Mouse (Mus musculus): ENCODE measurements around the gene Mbd5. TPM values are rescaled to one million over a fixed set of nuclear protein-coding genes. Genes with fewer than 3 reads are reported as not detected.

Gene Mbd5
- polyA plus RNA-seq, 1 experiment from 2014 or later = 6.8 TPM

DNA sequence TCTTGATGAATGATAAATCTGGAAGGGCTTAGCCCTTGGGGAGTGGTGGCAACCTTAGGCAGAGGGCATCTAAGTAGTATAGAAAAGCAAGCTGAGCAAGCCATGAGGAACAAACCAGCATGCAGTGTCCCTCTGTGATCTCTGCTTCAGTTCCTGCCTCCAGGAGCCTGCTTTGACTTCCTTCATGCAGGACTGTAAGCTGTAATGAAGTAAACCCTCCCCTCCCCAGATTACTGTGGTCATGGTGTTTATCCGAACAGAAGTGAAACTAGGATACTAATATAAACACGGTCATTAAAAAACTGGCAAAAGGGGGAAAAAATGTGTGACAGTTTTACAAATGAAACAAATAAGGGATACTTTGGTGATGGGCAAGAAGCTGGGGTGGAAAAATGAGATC lies 284.8 kb downstream of the Mbd5 start:
- 58% methylated on average over 2 of the region's 2 CpGs for WGBS
- H3K27ac ChIP-seq (ENCODE audit: low read depth, low read length) = no peak overlapping the region
- no peak for TF ChIP-seq CTCF (IDR thresholded peaks at IDR 0.05; ENCODE audit: low read depth)
- no peaks in the 10 kb centered on the region for H3K9me3 ChIP-seq (ENCODE audit: control insufficient read depth)
- H3K36me3 ChIP-seq (ENCODE audit: control insufficient read depth, insufficient read depth) = no peaks in the 10 kb centered on the region
- no peaks in the 10 kb centered on the region for H3K4me1 ChIP-seq (replicated peaks; ENCODE audit: control insufficient read depth, insufficient read depth, low read length)
- H3K4me3 ChIP-seq (ENCODE audit: low read depth, low read length) = no peak overlapping the region
- no peak for ATAC-seq
- no peaks in the 10 kb centered on the region for H3K27me3 ChIP-seq (replicated peaks; ENCODE audit: control insufficient read depth, insufficient read depth, low read length)
- H3K9ac ChIP-seq (ENCODE audit: low read depth, low read length) = no peak overlapping the region
- no peak overlapping the region for H3K4me2 ChIP-seq (replicated peaks; ENCODE audit: low read depth)

DNA sequence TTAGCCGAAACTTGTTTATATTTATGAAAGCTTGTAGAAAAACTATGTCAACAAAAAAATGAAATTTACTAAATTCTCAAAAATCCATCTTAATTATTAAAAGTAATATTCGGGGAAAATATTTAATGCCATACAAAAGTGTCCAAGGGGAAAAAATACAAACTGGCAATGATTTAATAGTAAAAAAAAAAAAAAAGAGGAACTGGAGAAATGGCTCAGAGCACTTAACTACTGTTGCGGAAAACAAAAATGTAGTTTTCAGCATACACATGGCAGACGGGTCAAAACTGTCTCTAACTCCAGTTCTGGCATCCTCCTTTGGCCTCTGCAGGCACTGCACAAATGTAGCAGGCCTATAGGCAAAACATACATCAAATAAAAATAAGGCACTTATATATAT lies 292.4 kb downstream of the Mbd5 start:
- Histone ChIP-seq H3K4me3 (ENCODE audit: low read depth, low read length) (no peak overlapping the region), H3K27ac (ENCODE audit: low read depth, low read length) (no peak overlapping the region), H3K27me3 (replicated peaks; ENCODE audit: control insufficient read depth, insufficient read depth, low read length) (no peaks in the 10 kb centered on the region), H3K4me1 (replicated peaks; ENCODE audit: control insufficient read depth, insufficient read depth, low read length) (no peaks in the 10 kb centered on the region), H3K9me3 (ENCODE audit: control insufficient read depth) (no peaks in the 10 kb centered on the region), H3K36me3 (ENCODE audit: control insufficient read depth, insufficient read depth) (no peaks in the 10 kb centered on the region), H3K9ac (ENCODE audit: low read depth, low read length) (no peak overlapping the region), H3K4me2 (replicated peaks; ENCODE audit: low read depth) (no peak overlapping the region)
- no peak for TF ChIP-seq CTCF (IDR thresholded peaks at IDR 0.05; ENCODE audit: low read depth)
- ATAC-seq = no peak
- 85% methylated on average over 4 of the region's 4 CpGs for WGBS

GRCm38 (mm10) chr2:49264092-49264491 lies 314.8 kb downstream of the Mbd5 start:
- WGBS = 74% methylated on average over 2 of the region's 2 CpGs
- TF ChIP-seq CTCF (IDR thresholded peaks at IDR 0.05; ENCODE audit: low read depth) = no peak
- ATAC-seq = no peak
- H3K4me3 ChIP-seq (ENCODE audit: low read depth, low read length) = no peak overlapping the region
- H3K4me2 ChIP-seq (replicated peaks; ENCODE audit: low read depth) = no peak overlapping the region
- no peaks in the 10 kb centered on the region for H3K9me3 ChIP-seq (ENCODE audit: control insufficient read depth)
- no peaks in the 10 kb centered on the region for H3K36me3 ChIP-seq (ENCODE audit: control insufficient read depth, insufficient read depth)
- no peak overlapping the region for H3K27ac ChIP-seq (ENCODE audit: low read depth, low read length)
- H3K4me1 ChIP-seq (replicated peaks; ENCODE audit: control insufficient read depth, insufficient read depth, low read length) = no peaks in the 10 kb centered on the region
- no peak overlapping the region for H3K9ac ChIP-seq (ENCODE audit: low read depth, low read length)
- H3K27me3 ChIP-seq (replicated peaks; ENCODE audit: control insufficient read depth, insufficient read depth, low read length) = no peaks in the 10 kb centered on the region

- Histone ChIP-seq H3K36me3 (ENCODE audit: control insufficient read depth, insufficient read depth) (no peaks in the 10 kb centered on the region), H3K4me3 (ENCODE audit: low read depth, low read length) (no peak overlapping the region), H3K27ac (ENCODE audit: low read depth, low read length) (no peak overlapping the region), H3K4me2 (replicated peaks; ENCODE audit: low read depth) (no peak overlapping the region), H3K4me1 (replicated peaks; ENCODE audit: control insufficient read depth, insufficient read depth, low read length) (no peaks in the 10 kb centered on the region), H3K9me3 (ENCODE audit: control insufficient read depth) (no peaks in the 10 kb centered on the region), H3K9ac (ENCODE audit: low read depth, low read length) (no peak overlapping the region), H3K27me3 (replicated peaks; ENCODE audit: control insufficient read depth, insufficient read depth, low read length) (no peaks in the 10 kb centered on the region)
- ATAC-seq = no peak
- TF ChIP-seq CTCF (IDR thresholded peaks at IDR 0.05; ENCODE audit: low read depth) = no peak
- WGBS = 41% methylated on average over 11 of the region's 11 CpGs
These were observed 323.1 kb downstream of the Mbd5 start for GRCm38 (mm10) chr2:49272295-49272967.

- Histone ChIP-seq H3K9ac (ENCODE audit: low read depth, low read length) (no peak overlapping the region), H3K27ac (ENCODE audit: low read depth, low read length) (no peak overlapping the region), H3K4me1 (replicated peaks; ENCODE audit: control insufficient read depth, insufficient read depth, low read length) (no peaks in the 10 kb centered on the region), H3K9me3 (ENCODE audit: control insufficient read depth) (no peaks in the 10 kb centered on the region), H3K4me3 (ENCODE audit: low read depth, low read length) (no peak overlapping the region), H3K36me3 (ENCODE audit: control insufficient read depth, insufficient read depth) (no peaks in the 10 kb centered on the region), H3K4me2 (replicated peaks; ENCODE audit: low read depth) (no peak overlapping the region), H3K27me3 (replicated peaks; ENCODE audit: control insufficient read depth, insufficient read depth, low read length) (no peaks in the 10 kb centered on the region)
- no peak for TF ChIP-seq CTCF (IDR thresholded peaks at IDR 0.05; ENCODE audit: low read depth)
- WGBS = 86% methylated on average over 4 of the region's 4 CpGs
- ATAC-seq = no peak
These were observed 326.9 kb downstream of the Mbd5 start for GRCm38 (mm10) chr2:49276017-49276722.

DNA sequence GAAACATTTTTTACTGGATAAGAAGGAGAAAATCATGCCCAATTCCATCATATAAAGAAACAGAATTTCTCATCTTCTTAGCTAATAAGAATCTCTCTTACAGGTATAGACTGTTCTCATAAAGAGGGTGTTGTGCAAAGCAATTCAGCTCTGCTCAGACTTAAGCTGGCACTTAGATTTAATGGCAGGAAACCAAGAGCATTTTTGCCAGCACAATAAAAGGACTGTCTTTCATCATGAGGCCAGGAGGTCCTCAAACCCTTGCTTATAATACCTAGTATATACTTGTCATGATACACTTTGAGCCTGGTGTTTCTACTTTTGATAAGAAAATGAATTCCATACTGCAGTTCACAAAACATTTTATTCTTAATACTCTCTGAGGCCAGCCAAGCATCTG lies 331.2 kb downstream of the Mbd5 start:
- Histone ChIP-seq H3K4me1 (replicated peaks; ENCODE audit: control insufficient read depth, insufficient read depth, low read length) (no peaks in the 10 kb centered on the region), H3K9ac (ENCODE audit: low read depth, low read length) (no peak overlapping the region), H3K27me3 (replicated peaks; ENCODE audit: control insufficient read depth, insufficient read depth, low read length) (no peaks in the 10 kb centered on the region), H3K4me3 (ENCODE audit: low read depth, low read length) (no peak overlapping the region), H3K27ac (ENCODE audit: low read depth, low read length) (no peak overlapping the region), H3K9me3 (ENCODE audit: control insufficient read depth) (no peaks in the 10 kb centered on the region), H3K4me2 (replicated peaks; ENCODE audit: low read depth) (no peak overlapping the region), H3K36me3 (ENCODE audit: control insufficient read depth, insufficient read depth) (no peaks in the 10 kb centered on the region)
- TF ChIP-seq CTCF (IDR thresholded peaks at IDR 0.05; ENCODE audit: low read depth) = no peak
- no peak for ATAC-seq

All from intestine, postnatal 0 days (tissue).